Comparison of ENCODE assay signal across 16 mouse cellular contexts in the genomic region with DNA sequence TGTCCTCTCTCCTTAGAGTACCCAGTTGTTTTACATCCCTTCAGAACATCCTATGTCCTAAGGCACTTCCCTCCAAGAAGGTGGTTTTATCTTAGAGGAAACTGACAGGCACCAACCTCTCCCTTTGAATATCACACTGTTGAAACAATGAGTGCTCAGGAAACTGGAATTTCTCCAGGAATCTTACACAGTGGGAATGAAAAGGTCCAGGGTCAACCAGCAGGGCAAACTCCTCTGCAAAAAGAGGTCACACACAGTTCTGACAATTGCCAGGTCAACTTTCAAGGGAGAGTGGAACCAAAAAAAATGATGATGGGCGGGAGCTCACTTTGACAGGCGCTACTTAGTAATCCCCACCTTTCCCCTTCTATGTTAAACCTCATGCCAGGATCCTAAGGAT. TPM values are rescaled to one million over a fixed set of nuclear protein-coding genes. Genes with fewer than 3 reads are reported as not detected.
DNase-seq lines count a peak whose midpoint lies in the region; ATAC-seq and TF ChIP-seq lines count a peak whose summit lies in the region.
"Had no signal": no experiment of that assay in that cellular context is flagged by ENCODE, and none has a peak within 500 bp of the region (broad histone marks: within the 10 kb centered on the region; RNA-seq: fewer than 3 reads in every experiment).

No protein-coding gene starts in this region.

- H3K27me3 ChIP-seq in kidney, embryonic 14.5 days (ENCODE audit: control insufficient read depth, insufficient read depth, low read length): no peaks in the 10 kb centered on the region
- no peaks in the 10 kb centered on the region for H3K27me3 ChIP-seq in kidney, postnatal 0 days (ENCODE audit: insufficient read depth, low read length)
- H3K27me3 ChIP-seq: forebrain, embryonic 13.5 days; hindbrain, embryonic 15.5 days had no signal

- no peak overlapping the region for H3K4me3 ChIP-seq in kidney, embryonic 14.5 days (ENCODE audit: low read length)
- no peak overlapping the region for H3K4me3 ChIP-seq in kidney, postnatal 0 days (replicated peaks; ENCODE audit: low read depth, low read length)
- H3K4me3 ChIP-seq: embryonic facial prominence, embryonic 10.5 days; forebrain, embryonic 13.5 days; hindbrain, embryonic 15.5 days had no signal

- H3K36me3 ChIP-seq in kidney, embryonic 14.5 days (ENCODE audit: control insufficient read depth, insufficient read depth, low read length): no peaks in the 10 kb centered on the region
- H3K36me3 ChIP-seq in kidney, postnatal 0 days (ENCODE audit: insufficient read depth, low read length): no peaks in the 10 kb centered on the region
- H3K36me3 ChIP-seq: embryonic facial prominence, embryonic 10.5 days; hindbrain, embryonic 15.5 days had no signal

- peak; percentile 20 for DNase-seq in kidney, adult 11 months
- peak; percentile 9 for DNase-seq in kidney, postnatal 0 days (ENCODE audit: low spot score)
- no peak for DNase-seq in kidney, postnatal 4 days
- DNase-seq in kidney, postnatal 25 days: peak; percentile 25 to 50
- DNase-seq: adrenal gland, adult 8-10 months; adrenal gland, postnatal 36 days; cerebellum, adult 2 months; cerebellum, postnatal 10 days; forebrain, postnatal 0 days; gastrocnemius, postnatal 14 days; heart, postnatal 36 days had no signal

- no peak for ATAC-seq in kidney, embryonic 14.5 days (ENCODE audit: low FRiP score, low TSS enrichment)
- ATAC-seq in kidney, postnatal 0 days (replicated peaks; ENCODE audit: low FRiP score, low read depth): no peak
- ATAC-seq in monocyte, adult 5-6 weeks (replicated peaks; ENCODE audit: insufficient number of reproducible peaks, low FRiP score, low TSS enrichment, poor library complexity, severe bottlenecking): no peak
- ATAC-seq: forebrain, embryonic 13.5 days; forebrain, postnatal 0 days had no signal

- H3K27ac ChIP-seq in kidney, embryonic 14.5 days (ENCODE audit: low read depth, low read length): no peak overlapping the region
- H3K27ac ChIP-seq in kidney, postnatal 0 days: no peak overlapping the region
- H3K27ac ChIP-seq: embryonic facial prominence, embryonic 10.5 days; forebrain, embryonic 13.5 days; hindbrain, embryonic 15.5 days had no signal

- no peak for TF ChIP-seq CTCF in kidney, postnatal 0 days (IDR thresholded peaks at IDR 0.05; ENCODE audit: low read depth)

- H3K9ac ChIP-seq in kidney, embryonic 14.5 days (ENCODE audit: low read depth, low read length): no peak overlapping the region
- no peak overlapping the region for H3K9ac ChIP-seq in kidney, postnatal 0 days (ENCODE audit: low read depth, low read length)
- H3K9ac ChIP-seq: forebrain, embryonic 13.5 days; forebrain, postnatal 0 days; hindbrain, embryonic 15.5 days had no signal

- 80% methylated on average over 2 of the region's 2 CpGs for WGBS in kidney, embryonic 14.5 days
- 58% methylated on average over 2 of the region's 2 CpGs for WGBS in kidney, postnatal 0 days

- H3K9me3 ChIP-seq in kidney, embryonic 14.5 days (ENCODE audit: control insufficient read depth, low read length): no peaks in the 10 kb centered on the region
- no peaks in the 10 kb centered on the region for H3K9me3 ChIP-seq in kidney, postnatal 0 days (replicated peaks; ENCODE audit: low read length)
- H3K9me3 ChIP-seq: embryonic facial prominence, embryonic 10.5 days; forebrain, embryonic 13.5 days; hindbrain, embryonic 15.5 days had no signal

- H3K4me2 ChIP-seq in kidney, embryonic 14.5 days (replicated peaks; ENCODE audit: low read depth, low read length): no peak overlapping the region
- H3K4me2 ChIP-seq in kidney, postnatal 0 days (ENCODE audit: low read length): no peak overlapping the region
- H3K4me2 ChIP-seq: forebrain, embryonic 13.5 days; hindbrain, embryonic 15.5 days had no signal

- H3K4me1 ChIP-seq in kidney, embryonic 14.5 days (ENCODE audit: control insufficient read depth, insufficient read depth, low read length): no peaks in the 10 kb centered on the region
- H3K4me1 ChIP-seq in kidney, postnatal 0 days (replicated peaks; ENCODE audit: insufficient read depth, low read length): no peaks in the 10 kb centered on the region
- H3K4me1 ChIP-seq: forebrain, embryonic 13.5 days; hindbrain, embryonic 15.5 days had no signal

RNA-seq across cellular contexts. Expression of gene Far1, which starts 43.0 kb away (rescaled TPM):
- 62.8 and 90.8 TPM in 2 replicates for polyA plus RNA-seq in kidney, embryonic 14.5 days (2014; fragmentation: Nextera tagmentation; extraction: Ambion mirVana)
- polyA plus RNA-seq in kidney, postnatal 0 days (2015; fragmentation: Nextera tagmentation; extraction: Ambion mirVana): 80.4 and 90.6 TPM in 2 replicates
- total RNA-seq in monocyte, adult 5-6 weeks (2017): 182 to 213 TPM (median 206 TPM) in 3 replicates

Comparison
In these comparisons a context has a peak if more than half of its experiments do, and no peak if none do; other contexts are left out.
1. DNase-seq: peak in kidney, adult 11 months (single experiment), kidney, postnatal 0 days (single experiment) and kidney, postnatal 25 days (2 of 2); none in kidney, postnatal 4 days (0 of 2).